Mouse (Mus musculus) testis, adult 10 weeks (tissue): Measurements from ENCODE around the gene St8sia6. TPM values are rescaled to one million over a fixed set of nuclear protein-coding genes. Genes with fewer than 3 reads are reported as not detected.

Source experiments
- polyA plus RNA-seq: library from polyadenylated mRNA; stranded (reverse); fragments of 350-450 nt; fragmentation: Illumina TruSeq; extraction: RNeasy Lipid Tissue Mini Kit (QIAGEN cat#74804); gene quantifications from one replicate; pipeline ENCODE4 v1.2.3, GENCODE M21; 2014; ENCODE audit warnings: low read depth, low replicate concordance

The St8sia6 gene
- polyA plus RNA-seq, result 0.43 TPM

GRCm38 (mm10) chr2:13793969-13794363, at the start of gene St8sia6:
Gene St8sia6 (minus strand): TSS chr2:13794064.

Other genes with a start within 250 kb of the St8sia6 start
- 26.6 TPM for gene Trdmt1, start 249.4 kb downstream of the St8sia6 start, polyA plus RNA-seq
- 45.4 TPM for gene Vim, start 220.1 kb downstream of the St8sia6 start, polyA plus RNA-seq